Mouse (Mus musculus): ENCODE measurements around the gene Hsd3b6. TPM values are rescaled to one million over a fixed set of nuclear protein-coding genes. Genes with fewer than 3 reads are reported as not detected.
"Not testable (repeated sequence)": the region's sequence is repeated elsewhere in the genome, so short reads cannot be mapped to it uniquely, and the experiment has no call there.

Gene Hsd3b6
- polyA plus RNA-seq (2016; fragmentation: Nextera tagmentation; extraction: Ambion mirVana), result 7.9 and 11.5 TPM in 2 replicates

GRCm38 (mm10) chr3:98814101-98814670, at the start of gene Hsd3b6:
Gene Hsd3b6 (minus strand): TSS chr3:98814443.
- Histone ChIP-seq H3K9me3 (replicated peaks) (no peaks in the 10 kb centered on the region), H3K4me3 (no peak within 1 kb of the TSS), H3K4me1 (no peaks in the 10 kb centered on the region), H3K27me3 (ENCODE audit: low read depth, poor library complexity, severe bottlenecking) (no peaks in the 10 kb centered on the region), H3K27ac (replicated peaks) (no peak within 1 kb of the TSS), H3K36me3 (no peaks in the 10 kb centered on the region)
- DNase-seq (ENCODE audit: low spot score), result no peak
- WGBS, result 86% methylated on average over 6 of the region's 6 CpGs

- no peaks in the 10 kb centered on the region for H3K36me3 ChIP-seq
- no peak overlapping the region for H3K4me3 ChIP-seq
- no peaks in the 10 kb centered on the region for H3K27me3 ChIP-seq (ENCODE audit: low read depth, poor library complexity, severe bottlenecking)
- no peaks in the 10 kb centered on the region for H3K9me3 ChIP-seq (replicated peaks)
- 90% methylated on average over 1 of the region's 1 CpGs for WGBS
- no peak for DNase-seq (ENCODE audit: low spot score)
- no peak overlapping the region for H3K27ac ChIP-seq (replicated peaks)
- no peaks in the 10 kb centered on the region for H3K4me1 ChIP-seq
Observed at GRCm38 (mm10) chr3:98862800-98863199, 48.6 kb upstream of the Hsd3b6 start.

- H3K27me3 ChIP-seq (ENCODE audit: low read depth, poor library complexity, severe bottlenecking), result no peaks in the 10 kb centered on the region
- 89% methylated on average over 3 of the region's 3 CpGs for WGBS
- H3K27ac ChIP-seq (replicated peaks), result no peak within 1 kb of the TSS
- no peaks in the 10 kb centered on the region for H3K36me3 ChIP-seq
- H3K4me1 ChIP-seq, result no peaks in the 10 kb centered on the region
- H3K4me3 ChIP-seq, result no peak within 1 kb of the TSS
- no peak for DNase-seq (ENCODE audit: low spot score)
- H3K9me3 ChIP-seq (replicated peaks), result no peaks in the 10 kb centered on the region
Observed at GRCm38 (mm10) chr3:98859576-98859975, 45.3 kb upstream of the Hsd3b6 start, which contains the start of gene Hsd3b1. Gene Hsd3b1 (minus strand): TSS chr3:98859794.

GRCm38 (mm10) chr3:98858051-98858450, 43.8 kb upstream of the Hsd3b6 start:
- Histone ChIP-seq H3K9me3 (replicated peaks) (no peaks in the 10 kb centered on the region), H3K27me3 (ENCODE audit: low read depth, poor library complexity, severe bottlenecking) (no peaks in the 10 kb centered on the region), H3K36me3 (no peaks in the 10 kb centered on the region), H3K4me1 (no peaks in the 10 kb centered on the region), H3K4me3 (no peak overlapping the region), H3K27ac (replicated peaks) (no peak overlapping the region)
- 93% methylated on average over 2 of the region's 2 CpGs for WGBS
- no peak for DNase-seq (ENCODE audit: low spot score)

- Histone ChIP-seq H3K9me3 (replicated peaks) (no peaks in the 10 kb centered on the region), H3K4me1 (no peaks in the 10 kb centered on the region), H3K27ac (replicated peaks) (no peak overlapping the region), H3K36me3 (no peaks in the 10 kb centered on the region), H3K4me3 (no peak overlapping the region), H3K27me3 (ENCODE audit: low read depth, poor library complexity, severe bottlenecking) (no peaks in the 10 kb centered on the region)
- WGBS, result 70% methylated on average over 1 of the region's 1 CpGs
- no peak for DNase-seq (ENCODE audit: low spot score)
Observed at GRCm38 (mm10) chr3:98856892-98857291, 42.6 kb upstream of the Hsd3b6 start.

- H3K4me1 ChIP-seq, result no peaks in the 10 kb centered on the region
- H3K9me3 ChIP-seq (replicated peaks), result no peaks in the 10 kb centered on the region
- no peaks in the 10 kb centered on the region for H3K36me3 ChIP-seq
- H3K27me3 ChIP-seq (ENCODE audit: low read depth, poor library complexity, severe bottlenecking), result no peaks in the 10 kb centered on the region
- no peak overlapping the region for H3K27ac ChIP-seq (replicated peaks)
- H3K4me3 ChIP-seq, result no peak overlapping the region
- WGBS, result 87% methylated on average over 3 of the region's 3 CpGs
- no peak for DNase-seq (ENCODE audit: low spot score)
Observed at GRCm38 (mm10) chr3:98855160-98855559, 40.9 kb upstream of the Hsd3b6 start.

GRCm38 (mm10) chr3:98853685-98854084, 39.4 kb upstream of the Hsd3b6 start:
- H3K4me1 ChIP-seq, result no peaks in the 10 kb centered on the region
- DNase-seq (ENCODE audit: low spot score), result no peak
- no peaks in the 10 kb centered on the region for H3K36me3 ChIP-seq
- WGBS, result 63% methylated on average over 1 of the region's 1 CpGs
- no peaks in the 10 kb centered on the region for H3K9me3 ChIP-seq (replicated peaks)
- H3K27me3 ChIP-seq (ENCODE audit: low read depth, poor library complexity, severe bottlenecking), result no peaks in the 10 kb centered on the region
- H3K4me3 ChIP-seq, result no peak overlapping the region
- H3K27ac ChIP-seq (replicated peaks), result no peak overlapping the region

GRCm38 (mm10) chr3:98853051-98853450, 38.8 kb upstream of the Hsd3b6 start:
- Histone ChIP-seq H3K36me3 (no peaks in the 10 kb centered on the region), H3K4me1 (no peaks in the 10 kb centered on the region), H3K4me3 (no peak overlapping the region), H3K27ac (replicated peaks) (no peak overlapping the region), H3K9me3 (replicated peaks) (no peaks in the 10 kb centered on the region), H3K27me3 (ENCODE audit: low read depth, poor library complexity, severe bottlenecking) (no peaks in the 10 kb centered on the region)
- no peak for DNase-seq (ENCODE audit: low spot score)
- 89% methylated on average over 3 of the region's 3 CpGs for WGBS

- H3K4me1 ChIP-seq, result no peaks in the 10 kb centered on the region
- no peak overlapping the region for H3K27ac ChIP-seq (replicated peaks)
- no peaks in the 10 kb centered on the region for H3K9me3 ChIP-seq (replicated peaks)
- H3K4me3 ChIP-seq, result no peak overlapping the region
- H3K36me3 ChIP-seq, result no peaks in the 10 kb centered on the region
- H3K27me3 ChIP-seq (ENCODE audit: low read depth, poor library complexity, severe bottlenecking), result no peaks in the 10 kb centered on the region
- DNase-seq (ENCODE audit: low spot score), result no peak
- WGBS, result 87% methylated on average over 6 of the region's 6 CpGs
Observed at GRCm38 (mm10) chr3:98852631-98853030, 38.4 kb upstream of the Hsd3b6 start.

- H3K27ac ChIP-seq (replicated peaks), result no peak overlapping the region
- H3K9me3 ChIP-seq (replicated peaks), result no peaks in the 10 kb centered on the region
- H3K36me3 ChIP-seq, result no peaks in the 10 kb centered on the region
- H3K4me3 ChIP-seq, result no peak overlapping the region
- no peak for DNase-seq (ENCODE audit: low spot score)
- no peaks in the 10 kb centered on the region for H3K4me1 ChIP-seq
- 82% methylated on average over 2 of the region's 2 CpGs for WGBS
- no peaks in the 10 kb centered on the region for H3K27me3 ChIP-seq (ENCODE audit: low read depth, poor library complexity, severe bottlenecking)
Observed at GRCm38 (mm10) chr3:98851853-98852252, 37.6 kb upstream of the Hsd3b6 start.

GRCm38 (mm10) chr3:98850262-98850661, 36.0 kb upstream of the Hsd3b6 start:
- H3K4me3 ChIP-seq, result no peak overlapping the region
- H3K9me3 ChIP-seq (replicated peaks), result no peaks in the 10 kb centered on the region
- H3K4me1 ChIP-seq, result no peaks in the 10 kb centered on the region
- no peaks in the 10 kb centered on the region for H3K36me3 ChIP-seq
- no peak for DNase-seq (ENCODE audit: low spot score)
- no peak overlapping the region for H3K27ac ChIP-seq (replicated peaks)
- WGBS, result 86% methylated on average over 5 of the region's 5 CpGs
- no peaks in the 10 kb centered on the region for H3K27me3 ChIP-seq (ENCODE audit: low read depth, poor library complexity, severe bottlenecking)

- no peak for DNase-seq (ENCODE audit: low spot score)
- Histone ChIP-seq H3K4me1 (no peaks in the 10 kb centered on the region), H3K36me3 (no peaks in the 10 kb centered on the region), H3K4me3 (no peak overlapping the region), H3K9me3 (replicated peaks) (no peaks in the 10 kb centered on the region), H3K27ac (replicated peaks) (no peak overlapping the region), H3K27me3 (ENCODE audit: low read depth, poor library complexity, severe bottlenecking) (no peaks in the 10 kb centered on the region)
- 91% methylated on average over 1 of the region's 1 CpGs for WGBS
Observed at GRCm38 (mm10) chr3:98848898-98849297, 34.7 kb upstream of the Hsd3b6 start.

GRCm38 (mm10) chr3:98812653-98813052, 1.6 kb downstream of the Hsd3b6 start:
- not testable (repeated sequence) for H3K9me3 ChIP-seq (replicated peaks); H3K4me3 ChIP-seq; H3K36me3 ChIP-seq; H3K4me1 ChIP-seq; H3K27me3 ChIP-seq (ENCODE audit: low read depth, poor library complexity, severe bottlenecking); H3K27ac ChIP-seq (replicated peaks); DNase-seq (ENCODE audit: low spot score)
- 86% methylated on average over 6 of the region's 6 CpGs for WGBS

GRCm38 (mm10) chr3:98805032-98805431, 9.2 kb downstream of the Hsd3b6 start:
- WGBS, result 58% methylated on average over 3 of the region's 3 CpGs
- H3K27me3 ChIP-seq (ENCODE audit: low read depth, poor library complexity, severe bottlenecking); DNase-seq (ENCODE audit: low spot score); H3K4me1 ChIP-seq; H3K9me3 ChIP-seq (replicated peaks); H3K36me3 ChIP-seq; H3K4me3 ChIP-seq; H3K27ac ChIP-seq (replicated peaks): not testable (repeated sequence)

All from midbrain, embryonic 10.5 days (tissue).